Mouse (Mus musculus) heart, adult 2 months (tissue): ENCODE data around the gene Mast3. TPM values are rescaled to one million over a fixed set of nuclear protein-coding genes. Genes with fewer than 3 reads are reported as not detected.

Source experiments
- DNase-seq, 2 experiments: peaks; one replicate each; pipeline ENCODE4 v3.0.0; 2021
- H3K27ac ChIP-seq: fragments of 200-600 bp; 2 replicates; pipeline ENCODE4 v1.8.1; 2022
- H3K27me3 ChIP-seq: fragments of 200-500 bp; 2 replicates; pipeline ENCODE4 v1.6.1; 2012; ENCODE audit warnings: mild to moderate bottlenecking, low read length, inconsistent platforms, mixed read lengths; ENCODE audit not compliant: control insufficient read depth, insufficient read depth
- H3K36me3 ChIP-seq: fragments of 200-500 bp; 2 replicates; pipeline ENCODE4 v1.6.1; 2012; ENCODE audit warnings: low read length, inconsistent platforms; ENCODE audit not compliant: control insufficient read depth, insufficient read depth
- H3K4me1 ChIP-seq: fragments of 200-500 bp; 2 replicates; pipeline ENCODE4 v1.6.1; 2011; ENCODE audit warnings: low read length; ENCODE audit not compliant: control insufficient read depth, insufficient read depth
- H3K4me3 ChIP-seq: fragments of 200-600 bp; 2 replicates; pipeline ENCODE4 v1.8.1; 2022
- H3K79me2 ChIP-seq: fragments of 200-500 bp; replicated peaks from 2 replicates; pipeline ENCODE4 v1.6.1; 2012; ENCODE audit warnings: mild to moderate bottlenecking, inconsistent platforms, low read length, moderate library complexity, mixed read lengths; ENCODE audit not compliant: control insufficient read depth, insufficient read depth
- H3K9ac ChIP-seq: fragments of 200-500 bp; 2 replicates; pipeline ENCODE4 v1.6.1; 2012; ENCODE audit warnings: low read depth, mild to moderate bottlenecking, control low read depth, inconsistent platforms, low read length, mixed read lengths
- CTCF ChIP-seq: fragments of 200-600 bp; IDR thresholded peaks from 2 replicates; pipeline ENCODE4 v1.8.1; 2022; ENCODE audit warnings: antibody characterized with exemption, mild to moderate bottlenecking, moderate library complexity
- EP300 ChIP-seq: fragments of 200-500 bp; IDR thresholded peaks from 2 replicates; pipeline ENCODE4 v1.6.1; 2011; ENCODE audit warnings: low read depth, low read length, control low read depth; ENCODE audit not compliant: insufficient read depth
- POLR2A ChIP-seq: fragments of 200-500 bp; IDR thresholded peaks from 2 replicates; pipeline ENCODE4 v1.6.1; 2011; ENCODE audit warnings: mild to moderate bottlenecking, low read depth, low read length, control low read depth; ENCODE audit not compliant: insufficient read depth
- WGBS: fragments of 180-500 bp; shearing (Covaris S2); methylation state at CpG from one replicate; pipeline ENCODE4 v1.1.7; 2018; 5-methylcytosine and 5-hydroxymethylcytosine counted together
- intact Hi-C: fragments of 180-260 bp; cut with DNase I; formaldehyde crosslinking; loops from one replicate; pipeline ENCODE4 v1.15.1; 2025
- microRNA-seq, 2 experiments: library from miRNA; unstranded; fragments of <30 nt; microRNA quantifications; one replicate each; pipeline ENCODE4 v1.2.0; 2021
- polyA plus RNA-seq: library from polyadenylated mRNA; depleted of rRNA; stranded (reverse); fragments of >200 nt; gene quantifications from 2 replicates; pipeline ENCODE4 v1.2.3, GENCODE M21; 2012; rRNA removed
- total RNA-seq, 2 experiments: library from RNA; stranded (reverse); gene quantifications; 2 replicates each; pipeline ENCODE4 v1.2.3; 2021

Gene Mast3
- total and polyA plus RNA-seq, 3 experiments: 6.0 to 13.9 (median 7.4) TPM

DNA sequence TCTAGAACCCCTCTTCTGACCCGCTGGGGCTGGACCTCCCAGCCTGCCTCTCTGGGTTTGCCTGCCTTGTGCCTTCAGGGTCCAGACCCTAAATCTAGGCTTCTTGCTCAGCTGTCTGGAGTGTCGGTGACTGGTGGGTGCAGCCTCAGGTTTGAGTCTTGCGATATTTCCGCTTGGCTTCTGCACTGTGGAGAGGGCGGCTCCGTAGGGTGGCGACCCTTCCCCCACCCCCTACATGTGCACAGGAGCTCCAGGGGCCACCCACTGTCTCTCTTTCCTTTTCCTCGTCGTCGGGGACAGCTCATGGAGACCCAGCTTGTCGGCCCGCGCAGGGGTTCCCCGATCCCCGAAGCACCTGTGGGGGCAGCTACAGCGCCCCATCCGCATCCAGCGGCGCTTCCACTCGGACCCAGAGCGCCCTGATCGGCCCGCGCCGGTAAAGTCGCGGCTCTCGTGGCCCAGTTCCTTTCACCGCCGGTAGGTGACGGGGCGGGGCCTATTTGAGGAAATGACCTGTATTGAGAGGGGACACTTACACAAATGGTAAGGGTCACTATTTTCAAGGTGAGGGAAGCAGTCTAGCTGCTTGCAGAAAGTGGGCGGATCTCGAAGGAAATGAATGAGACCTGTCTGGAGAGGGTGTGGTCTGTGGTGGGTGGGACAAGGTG lies 74.9 kb downstream of the Mast3 start:
- H3K27me3 ChIP-seq: no peaks in the 10 kb centered on the region
- intact Hi-C loops: no loop called here
- TF ChIP-seq CTCF (peak; percentile 55), EP300 (no peak), POLR2A (no peak)
- H3K9ac ChIP-seq: no peak overlapping the region
- H3K4me3 ChIP-seq: peak overlapping the region; percentile 8; the same call in 1 of the 2 replicates
- peak; percentile 25 to 33 for DNase-seq
- H3K36me3 ChIP-seq: no peaks in the 10 kb centered on the region
- 5% methylated on average over 34 of the region's 34 CpGs for WGBS
- H3K27ac ChIP-seq: no peak overlapping the region
- H3K4me1 ChIP-seq: no peaks in the 10 kb centered on the region
- no peaks in the 10 kb centered on the region for H3K79me2 ChIP-seq

Small RNAs within 50 kb of the gene (microRNA-seq; reads per million reads assigned to microRNA genes)
- 0.56 to 1.5 reads per million in 2 experiments for gene Mir7240

Other genes starting within 250 kb of the Mast3 start
- gene Isyna1, start 210.7 kb downstream of the Mast3 start, total RNA-seq: 10 to 100 TPM; 26.7 to 28.3 TPM
- gene Isyna1, start 210.7 kb downstream of the Mast3 start, polyA plus RNA-seq: 40.3 and 41.6 TPM in 2 replicates
- gene Ssbp4, start 196.2 kb downstream of the Mast3 start, total RNA-seq: 10 to 100 TPM; 34.6 to 35.8 TPM
- gene Ssbp4, start 196.2 kb downstream of the Mast3 start, polyA plus RNA-seq: 45.6 and 72.8 TPM in 2 replicates
- gene Lrrc25, start 188.9 kb downstream of the Mast3 start, total RNA-seq: 1 to 10 TPM; 1.6 to 1.8 TPM
- 3.6 and 4.5 TPM in 2 replicates for gene Lrrc25, start 188.9 kb downstream of the Mast3 start, polyA plus RNA-seq
- 1 to 10 TPM; 1.1 to 2.0 TPM for gene Gdf15, start 172.6 kb downstream of the Mast3 start, total RNA-seq
- gene Gdf15, start 172.6 kb downstream of the Mast3 start, polyA plus RNA-seq: 0.38 and 3.8 TPM in 2 replicates
- gene Pgpep1, start 144.7 kb downstream of the Mast3 start, total RNA-seq: 10 to 100 TPM; 39.7 to 48.4 TPM
- 35.5 and 44.8 TPM in 2 replicates for gene Pgpep1, start 144.7 kb downstream of the Mast3 start, polyA plus RNA-seq
- 10 to 100 TPM; 56.9 to 64.2 TPM for gene Lsm4, start 131.8 kb downstream of the Mast3 start, total RNA-seq
- 54.1 and 68.3 TPM in 2 replicates for gene Lsm4, start 131.8 kb downstream of the Mast3 start, polyA plus RNA-seq
- gene Jund, start 106.1 kb downstream of the Mast3 start, total RNA-seq: 100 to 1,000 TPM; 123 to 127 TPM
- gene Jund, start 106.1 kb downstream of the Mast3 start, polyA plus RNA-seq: 66.2 and 109 TPM in 2 replicates
- gene Iqcn, start 101.6 kb downstream of the Mast3 start, total RNA-seq: not detected
- 0.06 and 0.12 TPM in 2 replicates for gene Iqcn, start 101.6 kb downstream of the Mast3 start, polyA plus RNA-seq
- not detected for gene Gm3336, start 86.5 kb downstream of the Mast3 start, total RNA-seq
- not detected in 2 replicates for gene Gm3336, start 86.5 kb downstream of the Mast3 start, polyA plus RNA-seq
- gene Pde4c, start 81.3 kb downstream of the Mast3 start, total RNA-seq: 1 to 10 TPM; 2.3 to 2.7 TPM
- gene Pde4c, start 81.3 kb downstream of the Mast3 start, polyA plus RNA-seq: 10.8 and 11.0 TPM in 2 replicates
- gene Rab3a, start 50.4 kb downstream of the Mast3 start, total RNA-seq: 10 to 100 TPM; 46.5 to 48.0 TPM
- 89.1 and 117 TPM in 2 replicates for gene Rab3a, start 50.4 kb downstream of the Mast3 start, polyA plus RNA-seq
- gene Mpv17l2, start 44.1 kb downstream of the Mast3 start, total RNA-seq: 10 to 100 TPM; 21.7 to 29.1 TPM
- gene Mpv17l2, start 44.1 kb downstream of the Mast3 start, polyA plus RNA-seq: 30.0 and 32.2 TPM in 2 replicates
- 10 to 100 TPM; 22.0 to 22.4 TPM for gene Pik3r2, start 28.3 kb downstream of the Mast3 start, total RNA-seq
- gene Pik3r2, start 28.3 kb downstream of the Mast3 start, polyA plus RNA-seq: 34.3 and 45.5 TPM in 2 replicates
- not detected for gene Il12rb1, start 3.4 kb upstream of the Mast3 start, total RNA-seq
- gene Il12rb1, start 3.4 kb upstream of the Mast3 start, polyA plus RNA-seq: 0.15 and 0.16 TPM in 2 replicates
- gene Arrdc2, start 34.7 kb upstream of the Mast3 start, total RNA-seq: 10 to 100 TPM in 1 of 2 experiments, 1 to 10 TPM in 1; 8.9 to 18.6 TPM
- 15.2 and 36.2 TPM in 2 replicates for gene Arrdc2, start 34.7 kb upstream of the Mast3 start, polyA plus RNA-seq
- 10 to 100 TPM; 12.6 to 14.7 TPM for gene Kcnn1, start 58.2 kb upstream of the Mast3 start, total RNA-seq
- gene Kcnn1, start 58.2 kb upstream of the Mast3 start, polyA plus RNA-seq: 21.5 and 29.0 TPM in 2 replicates
- gene Ccdc124, start 68.9 kb upstream of the Mast3 start, total RNA-seq: 10 to 100 TPM; 44.6 to 49.1 TPM
- 26.8 and 40.7 TPM in 2 replicates for gene Ccdc124, start 68.9 kb upstream of the Mast3 start, polyA plus RNA-seq
- gene Slc5a5, start 87.7 kb upstream of the Mast3 start, total RNA-seq: not detected
- gene Slc5a5, start 87.7 kb upstream of the Mast3 start, polyA plus RNA-seq: 0.18 TPM in 2 replicates
- gene Rpl18a, start 92.4 kb upstream of the Mast3 start, total RNA-seq: 1,000 to 10,000 TPM in 1 of 2 experiments, 100 to 1,000 TPM in 1; 909 to 1,075 TPM
- 1,802 and 2,387 TPM in 2 replicates for gene Rpl18a, start 92.4 kb upstream of the Mast3 start, polyA plus RNA-seq
- gene Map1s, start 100.9 kb upstream of the Mast3 start, total RNA-seq: 10 to 100 TPM; 17.8 to 21.3 TPM
- 12.0 and 20.2 TPM in 2 replicates for gene Map1s, start 100.9 kb upstream of the Mast3 start, polyA plus RNA-seq